8 mouse cellular contexts compared by ENCODE assay signal in the genomic region with DNA sequence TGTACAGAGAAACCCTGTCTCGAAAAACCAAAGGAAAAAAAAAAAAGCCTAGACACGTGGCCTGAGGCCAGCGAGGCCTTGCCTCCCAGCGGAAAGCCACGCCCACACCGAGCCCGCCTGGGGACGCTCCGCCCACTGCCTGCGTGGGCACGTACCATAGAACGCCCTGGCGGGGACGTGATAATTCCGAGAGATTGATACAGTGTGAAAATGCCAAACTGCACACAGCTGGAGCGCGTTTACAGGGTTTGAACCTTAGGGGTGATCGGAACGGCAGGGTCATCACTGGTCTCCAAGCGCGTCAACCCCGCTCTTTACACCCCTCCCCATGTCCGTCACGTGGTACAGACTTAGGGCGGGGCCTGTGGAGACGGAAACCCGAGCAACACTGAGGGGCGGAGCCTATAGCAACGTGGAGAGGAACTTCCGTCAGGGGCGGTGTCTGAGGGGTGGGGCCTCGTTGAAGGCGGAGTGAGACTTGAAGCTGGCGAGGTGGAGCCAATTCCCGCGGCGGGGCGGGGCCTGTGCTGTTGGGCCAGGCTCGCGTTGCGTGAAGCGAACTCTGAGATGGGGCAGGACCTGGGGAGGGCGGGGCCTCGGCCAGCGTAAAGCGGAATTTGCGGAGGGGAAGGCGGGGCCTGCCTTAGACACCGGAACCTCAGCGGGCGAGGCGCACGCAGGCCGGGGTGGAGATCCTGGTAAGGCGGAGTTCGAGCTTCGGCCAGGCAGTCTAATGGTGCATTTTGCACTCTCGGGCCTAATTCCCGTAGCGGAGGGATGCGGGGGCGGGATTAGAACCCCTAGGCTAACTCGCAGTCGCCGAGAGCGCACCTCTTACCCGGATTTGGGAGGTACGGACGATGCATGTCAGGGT. TPM values are rescaled to one million over a fixed set of nuclear protein-coding genes. Genes with fewer than 3 reads are reported as not detected.
A peak's percentile ranks its signal among the peaks of the same experiment; 100 is the strongest.
DNase-seq lines count a peak whose midpoint lies in the region; ATAC-seq and TF ChIP-seq lines count a peak whose summit lies in the region.

A gene (plus strand): TSS at position 634 of the 874 bp plus-strand sequence.

- peak; percentile 94 for ATAC-seq in heart, embryonic 15.5 days (replicated peaks; ENCODE audit: insufficient number of reproducible peaks, insufficient read depth, low FRiP score, low read depth)
- ATAC-seq in liver, embryonic 14.5 days (ENCODE audit: insufficient read depth): peak; percentile 88
- ATAC-seq in neural tube, embryonic 11.5 days (ENCODE audit: insufficient read depth, low FRiP score, low TSS enrichment): peak; percentile 92
- peak; percentile 95 for ATAC-seq in stomach, postnatal 0 days (ENCODE audit: low FRiP score, low TSS enrichment)

- TF ChIP-seq EP300 in liver, embryonic 14.5 days (IDR thresholded peaks at IDR 0.05; ENCODE audit: low read depth): no peak
- no peak for TF ChIP-seq EP300 in stomach, postnatal 0 days (optimal IDR thresholded peaks at IDR 0.05)

- 0 out of 2 replicates have a peak, but pooled peaks have one; percentile 10 for TF ChIP-seq CTCF in liver, embryonic 14.5 days (IDR thresholded peaks at IDR 0.05; ENCODE audit: low read depth)
- TF ChIP-seq CTCF in stomach, postnatal 0 days (IDR thresholded peaks at IDR 0.05; ENCODE audit: low read depth): no peak; the same call in 1 of the 2 replicates

- peak within 1 kb of the TSS; percentile 96 for H3K27ac ChIP-seq in forebrain, embryonic 10.5 days
- H3K27ac ChIP-seq in heart, embryonic 15.5 days: peak within 1 kb of the TSS; percentile 93
- peak within 1 kb of the TSS; percentile 69 for H3K27ac ChIP-seq in liver, embryonic 14.5 days
- H3K27ac ChIP-seq in neural tube, embryonic 11.5 days (ENCODE audit: low read depth, low read length): peak within 1 kb of the TSS; percentile 61; the same call in 1 of the 2 replicates
- H3K27ac ChIP-seq in stomach, postnatal 0 days (replicated peaks): peak within 1 kb of the TSS; percentile 90

- no peaks in the 10 kb centered on the region for H3K27me3 ChIP-seq in forebrain, embryonic 10.5 days (ENCODE audit: poor library complexity, severe bottlenecking)
- no peaks in the 10 kb centered on the region for H3K27me3 ChIP-seq in heart, embryonic 15.5 days
- no peaks in the 10 kb centered on the region for H3K27me3 ChIP-seq in liver, embryonic 14.5 days (ENCODE audit: control insufficient read depth, insufficient read depth, low read length)
- no peaks in the 10 kb centered on the region for H3K27me3 ChIP-seq in neural tube, embryonic 11.5 days (ENCODE audit: control insufficient read depth, insufficient read depth, low read length)
- H3K27me3 ChIP-seq in stomach, postnatal 0 days (ENCODE audit: control insufficient read depth, insufficient read depth, low read length): no peaks in the 10 kb centered on the region

- H3K9me3 ChIP-seq in forebrain, embryonic 10.5 days: no peaks in the 10 kb centered on the region
- no peaks in the 10 kb centered on the region for H3K9me3 ChIP-seq in heart, embryonic 15.5 days (replicated peaks)
- no peaks in the 10 kb centered on the region for H3K9me3 ChIP-seq in liver, embryonic 14.5 days (ENCODE audit: control insufficient read depth, low read length)
- no peaks in the 10 kb centered on the region for H3K9me3 ChIP-seq in neural tube, embryonic 11.5 days (ENCODE audit: control insufficient read depth, low read length)
- H3K9me3 ChIP-seq in stomach, postnatal 0 days (ENCODE audit: control insufficient read depth, low read length): no peaks in the 10 kb centered on the region

- peak within 1 kb of the TSS; percentile 79 for H3K4me2 ChIP-seq in heart, embryonic 15.5 days
- peak within 1 kb of the TSS; percentile 90 for H3K4me2 ChIP-seq in liver, embryonic 14.5 days (ENCODE audit: low read depth)
- H3K4me2 ChIP-seq in neural tube, embryonic 11.5 days (ENCODE audit: low read depth): peak within 1 kb of the TSS; percentile 81
- peak within 1 kb of the TSS; percentile 77 for H3K4me2 ChIP-seq in stomach, postnatal 0 days (replicated peaks; ENCODE audit: low read depth)

- H3K9ac ChIP-seq in heart, embryonic 15.5 days: peak within 1 kb of the TSS; percentile 72
- peak within 1 kb of the TSS; percentile 77 for H3K9ac ChIP-seq in liver, embryonic 14.5 days (replicated peaks)
- peak within 1 kb of the TSS; percentile 75 for H3K9ac ChIP-seq in neural tube, embryonic 11.5 days (ENCODE audit: low read length)
- peak within 1 kb of the TSS; percentile 56 for H3K9ac ChIP-seq in stomach, postnatal 0 days (ENCODE audit: low read length)

- WGBS in forebrain, embryonic 10.5 days: under 1% methylated on average over 69 of the region's 69 CpGs
- WGBS in heart, embryonic 15.5 days: under 1% methylated on average over 69 of the region's 69 CpGs
- under 1% methylated on average over 69 of the region's 69 CpGs for WGBS in liver, embryonic 14.5 days (ENCODE audit: insufficient replicate concordance)
- WGBS in neural tube, embryonic 11.5 days: under 1% methylated on average over 68 of the region's 69 CpGs
- under 1% methylated on average over 68 of the region's 69 CpGs for WGBS in stomach, postnatal 0 days

- DNase-seq in CD8-positive naive resting alpha-beta T cell, adult 2 months (ENCODE audit: low read depth in 2 of 2, low spot score in 2 of 2): peak; percentile 100
- DNase-seq in c-Kit-positive CD71-negative TER-119-negative erythroid progenitor cells, embryonic 14.5 days (ENCODE audit: low read depth): peak; percentile 100
- peak; percentile 100 for DNase-seq in forebrain, embryonic 10.5 days (ENCODE audit: extremely low spot score, low spot score)
- DNase-seq in kidney, postnatal 25 days: peak; percentile 100
- DNase-seq in liver, embryonic 14.5 days (ENCODE audit: low read depth in 3 of 3, low spot score in 3 of 3): peak; percentile 99
- peak; percentile 100 for DNase-seq in neural tube, embryonic 11.5 days (ENCODE audit: low spot score)
- peak; percentile 100 for DNase-seq in stomach, postnatal 0 days (ENCODE audit: low spot score)

- H3K4me1 ChIP-seq in forebrain, embryonic 10.5 days: peaks cover 56% of the 10 kb centered on the region
- peaks cover 39% of the 10 kb centered on the region for H3K4me1 ChIP-seq in heart, embryonic 15.5 days (replicated peaks)
- H3K4me1 ChIP-seq in liver, embryonic 14.5 days (replicated peaks; ENCODE audit: control insufficient read depth in 2 of 2, insufficient read depth in 2 of 2, low read length in 1 of 2): peaks cover 21 to 34% of the 10 kb centered on the region in 2 experiments
- H3K4me1 ChIP-seq in neural tube, embryonic 11.5 days (ENCODE audit: control insufficient read depth, insufficient read depth, low read length): peaks cover 8% of the 10 kb centered on the region
- H3K4me1 ChIP-seq in stomach, postnatal 0 days (replicated peaks; ENCODE audit: control insufficient read depth, insufficient read depth): no peaks in the 10 kb centered on the region

- H3K36me3 ChIP-seq in forebrain, embryonic 10.5 days (replicated peaks): peaks cover 30% of the 10 kb centered on the region
- peaks cover 10% of the 10 kb centered on the region; the same call in 1 of the 2 replicates for H3K36me3 ChIP-seq in heart, embryonic 15.5 days
- H3K36me3 ChIP-seq in liver, embryonic 14.5 days (replicated peaks; ENCODE audit: control insufficient read depth, insufficient read depth, low read depth): no peaks in the 10 kb centered on the region
- peaks cover 2% of the 10 kb centered on the region; the same call in 1 of the 2 replicates for H3K36me3 ChIP-seq in neural tube, embryonic 11.5 days (ENCODE audit: control insufficient read depth, insufficient read depth, low read length)
- H3K36me3 ChIP-seq in stomach, postnatal 0 days (ENCODE audit: control insufficient read depth, insufficient read depth, low read length): no peaks in the 10 kb centered on the region

- H3K4me3 ChIP-seq in forebrain, embryonic 10.5 days: peak within 1 kb of the TSS; percentile 70
- peak within 1 kb of the TSS; percentile 69 for H3K4me3 ChIP-seq in heart, embryonic 15.5 days
- peak within 1 kb of the TSS; percentile 63 to 79 for H3K4me3 ChIP-seq in liver, embryonic 14.5 days (ENCODE audit: insufficient read depth in 1 of 2, low read depth in 2 of 2, low read length in 2 of 2)
- peak within 1 kb of the TSS; percentile 63 for H3K4me3 ChIP-seq in neural tube, embryonic 11.5 days (ENCODE audit: low read depth, low read length)
- peak within 1 kb of the TSS; percentile 49 for H3K4me3 ChIP-seq in stomach, postnatal 0 days (ENCODE audit: low read depth, low read length)

RNA-seq across cellular contexts. Expression of the gene that starts here (rescaled TPM):
- polyA plus RNA-seq in forebrain, embryonic 10.5 days (2016; fragmentation: Nextera tagmentation; extraction: Ambion mirVana): 21.5 and 23.6 TPM in 2 replicates
- polyA plus RNA-seq in heart, embryonic 15.5 days (2015; fragmentation: Nextera tagmentation; extraction: Ambion mirVana): 12.2 and 16.9 TPM in 2 replicates
- 5.1 and 5.8 TPM in 2 replicates for polyA plus RNA-seq in liver, embryonic 14.5 days (2012; rRNA removed)
- 4.5 and 5.2 TPM in 2 replicates for polyA plus RNA-seq in liver, embryonic 14.5 days (2014; fragmentation: Nextera tagmentation; extraction: Ambion mirVana)
- polyA plus RNA-seq in neural tube, embryonic 11.5 days (2014; fragmentation: Nextera tagmentation; extraction: Ambion mirVana): 15.1 and 15.9 TPM in 2 replicates
- polyA plus RNA-seq in stomach, postnatal 0 days (2015; fragmentation: Nextera tagmentation; extraction: Ambion mirVana): 8.2 and 8.5 TPM in 2 replicates

Comparison
In these comparisons a context has a peak if more than half of its experiments do, and no peak if none do; other contexts are left out.
1. Peak in every context shown above with its lines: DNase-seq, ATAC-seq, H3K4me3 ChIP-seq and H3K27ac ChIP-seq.